Mouse (Mus musculus) ES-CJ7 (cell line): ENCODE results near the gene Syne2.
A peak's percentile ranks its signal among the peaks of the same experiment; 100 is the strongest.

Experiments
- DNase-seq: peaks from one replicate; pipeline ENCODE4 v3.0.0; 2011; ENCODE audit warnings: low read depth, low spot score

The Syne2 gene

GRCm38 (mm10) chr12:75817959-75818452 lies at the start of gene Syne2:
Gene Syne2, plus strand, starts transcription at chr12:75818134.
- DNase-seq, result peak; percentile 75

GRCm38 (mm10) chr12:75771410-75771809 lies 46.5 kb upstream of the Syne2 start:
- DNase-seq, result no peak

- DNase-seq, result peak; percentile 55
Measured at GRCm38 (mm10) chr12:75772424-75773034, 45.4 kb upstream of the Syne2 start.

- DNase-seq, result no peak
Measured at GRCm38 (mm10) chr12:75781445-75781844, 36.5 kb upstream of the Syne2 start.

GRCm38 (mm10) chr12:75781995-75782394 lies 35.9 kb upstream of the Syne2 start:
- DNase-seq, result no peak

- no peak for DNase-seq
Measured at GRCm38 (mm10) chr12:75784271-75784751, 33.6 kb upstream of the Syne2 start.

GRCm38 (mm10) chr12:75786681-75787080 lies 31.3 kb upstream of the Syne2 start:
- DNase-seq, result peak; percentile 45

- no peak for DNase-seq
Measured at GRCm38 (mm10) chr12:75789451-75789850, 28.5 kb upstream of the Syne2 start.

GRCm38 (mm10) chr12:75794527-75794926 lies 23.4 kb upstream of the Syne2 start:
- no peak for DNase-seq

GRCm38 (mm10) chr12:75796510-75796909 lies 21.4 kb upstream of the Syne2 start:
- peak; percentile 41 for DNase-seq

- DNase-seq, result no peak
Measured at GRCm38 (mm10) chr12:75806281-75806680, 11.7 kb upstream of the Syne2 start.

- no peak for DNase-seq
Measured at GRCm38 (mm10) chr12:75813766-75814165, 4.2 kb upstream of the Syne2 start.

GRCm38 (mm10) chr12:75814551-75814950 lies 3.4 kb upstream of the Syne2 start:
- DNase-seq, result no peak

GRCm38 (mm10) chr12:75816981-75817856 lies 715 bp upstream of the Syne2 start:
- DNase-seq, result no peak

- peak; percentile 43 for DNase-seq
Measured at GRCm38 (mm10) chr12:75818453-75819434, 810 bp downstream of the Syne2 start.

GRCm38 (mm10) chr12:75819481-75819880 lies 1.5 kb downstream of the Syne2 start:
- DNase-seq, result no peak

GRCm38 (mm10) chr12:75820216-75820615 lies 2.3 kb downstream of the Syne2 start:
- no peak for DNase-seq

- no peak for DNase-seq
Measured at GRCm38 (mm10) chr12:75822122-75822521, 4.2 kb downstream of the Syne2 start.

- DNase-seq, result peak; percentile 29
Measured at GRCm38 (mm10) chr12:75823475-75823874, 5.5 kb downstream of the Syne2 start.

- no peak for DNase-seq
Measured at GRCm38 (mm10) chr12:75825458-75825857, 7.5 kb downstream of the Syne2 start.

- no peak for DNase-seq
Measured at GRCm38 (mm10) chr12:75826699-75827353, 8.9 kb downstream of the Syne2 start.
